20 mouse cellular contexts compared by ENCODE assay signal in genomic region chrX:130044525-130044924, GRCm38 (mm10).
DNase-seq lines count a peak whose midpoint lies in the region; ATAC-seq lines count a peak whose summit lies in the region.
"Had no signal": no experiment of that assay in that cellular context is flagged by ENCODE, and none has a peak within 500 bp of the region (broad histone marks: within the 10 kb centered on the region; RNA-seq: fewer than 3 reads in every experiment).

No protein-coding gene starts in this region.

- WGBS in liver, embryonic 16.5 days (ENCODE audit: insufficient replicate concordance) = 42% methylated on average over 1 of the region's 1 CpGs
- 63% methylated on average over 1 of the region's 1 CpGs for WGBS in heart, embryonic 12.5 days

- DNase-seq in liver = no peak
- peak; percentile 30 for DNase-seq in A20 (ENCODE audit: low read depth, low spot score)
- peak; percentile 0 for DNase-seq in ZHBTc4 (ENCODE audit: low read depth, low spot score)
- no peak for DNase-seq in gastrocnemius, adult 8-10 months (ENCODE audit: low spot score in 2 of 2)
- DNase-seq in thymus, postnatal 4 days = no peak
- DNase-seq: adrenal gland, postnatal 14 days; cerebellum, adult 18-20 months; cerebellum, adult 9-11 months; cerebellum, postnatal 36 days; gastrocnemius, postnatal 14 days; heart, postnatal 36 days had no signal

- peak; percentile 48; the same call in 1 of the 2 replicates for ATAC-seq in liver, embryonic 16.5 days (ENCODE audit: low read depth)
- ATAC-seq in heart, embryonic 12.5 days (ENCODE audit: insufficient number of reproducible peaks, low FRiP score) = no peak
- ATAC-seq: forebrain, embryonic 14.5 days; intestine, postnatal 0 days had no signal

- H3K27me3 ChIP-seq in liver, embryonic 16.5 days (ENCODE audit: control insufficient read depth, insufficient read depth, low read depth, low read length) = no peaks in the 10 kb centered on the region
- H3K27me3 ChIP-seq in heart, embryonic 12.5 days (replicated peaks) = no peaks in the 10 kb centered on the region
- H3K27me3 ChIP-seq: embryonic facial prominence, embryonic 15.5 days; heart, embryonic 13.5 days; hindbrain, embryonic 15.5 days had no signal

- no peak overlapping the region for H3K4me2 ChIP-seq in liver, embryonic 16.5 days (ENCODE audit: low read depth, low read length)
- H3K4me2 ChIP-seq in heart, embryonic 12.5 days = no peak overlapping the region
- H3K4me2 ChIP-seq: embryonic facial prominence, embryonic 15.5 days; heart, embryonic 13.5 days; hindbrain, embryonic 15.5 days had no signal

- no peaks in the 10 kb centered on the region for H3K36me3 ChIP-seq in liver, embryonic 16.5 days (ENCODE audit: control insufficient read depth, insufficient read depth)
- H3K36me3 ChIP-seq in heart, embryonic 12.5 days = no peaks in the 10 kb centered on the region
- H3K36me3 ChIP-seq: embryonic facial prominence, embryonic 15.5 days; forebrain, embryonic 10.5 days; heart, embryonic 13.5 days; hindbrain, embryonic 15.5 days had no signal

- H3K27ac ChIP-seq in liver, embryonic 16.5 days (ENCODE audit: low read length) = no peak overlapping the region
- no peak overlapping the region for H3K27ac ChIP-seq in heart, embryonic 12.5 days (ENCODE audit: poor library complexity, severe bottlenecking)
- H3K27ac ChIP-seq: embryonic facial prominence, embryonic 15.5 days; forebrain, embryonic 10.5 days; heart, embryonic 13.5 days; hindbrain, embryonic 15.5 days had no signal

- no peaks in the 10 kb centered on the region for H3K9me3 ChIP-seq in liver, embryonic 16.5 days (replicated peaks; ENCODE audit: control insufficient read depth, low read length)
- no peaks in the 10 kb centered on the region for H3K9me3 ChIP-seq in heart, embryonic 12.5 days (replicated peaks)
- H3K9me3 ChIP-seq: embryonic facial prominence, embryonic 15.5 days; forebrain, embryonic 10.5 days; heart, embryonic 13.5 days; hindbrain, embryonic 15.5 days had no signal

- no peaks in the 10 kb centered on the region for H3K4me1 ChIP-seq in liver, embryonic 16.5 days (ENCODE audit: control insufficient read depth, low read depth, low read length)
- no peaks in the 10 kb centered on the region for H3K4me1 ChIP-seq in heart, embryonic 12.5 days (replicated peaks)
- H3K4me1 ChIP-seq: embryonic facial prominence, embryonic 15.5 days; forebrain, embryonic 10.5 days; heart, embryonic 13.5 days; hindbrain, embryonic 15.5 days had no signal

- no peak overlapping the region for H3K4me3 ChIP-seq in liver, embryonic 16.5 days (ENCODE audit: low read depth, low read length)
- no peak overlapping the region for H3K4me3 ChIP-seq in heart, embryonic 12.5 days
- H3K4me3 ChIP-seq: embryonic facial prominence, embryonic 15.5 days; erythroblast, embryonic 14.5 days; forebrain, embryonic 10.5 days; heart, embryonic 13.5 days; hindbrain, embryonic 15.5 days had no signal

- H3K9ac ChIP-seq in liver, embryonic 16.5 days (ENCODE audit: low read depth, low read length) = no peak overlapping the region
- no peak overlapping the region for H3K9ac ChIP-seq in heart, embryonic 12.5 days
- H3K9ac ChIP-seq: embryonic facial prominence, embryonic 15.5 days; heart, embryonic 13.5 days; hindbrain, embryonic 15.5 days had no signal

Comparison
In these comparisons a context has a peak if more than half of its experiments do, and no peak if none do; other contexts are left out.
1. DNase-seq: peak in A20 (single experiment) and ZHBTc4 (single experiment); none in liver (single experiment), gastrocnemius, adult 8-10 months (0 of 2) and thymus, postnatal 4 days (single experiment).